Mouse (Mus musculus) fat pad, adult 2 months (tissue): ENCODE data around the gene Dio1.

ENCODE experiments used
- DNase-seq: peaks from one replicate; pipeline ENCODE4 v3.0.0-alpha.2; 2011; ENCODE audit warnings: low read depth, low spot score; ENCODE audit errors: extremely low read depth

Gene Dio1

GRCm38 (mm10) chr4:107248061-107248460 lies 58.9 kb downstream of the Dio1 start:
- DNase-seq, result no peak

DNA sequence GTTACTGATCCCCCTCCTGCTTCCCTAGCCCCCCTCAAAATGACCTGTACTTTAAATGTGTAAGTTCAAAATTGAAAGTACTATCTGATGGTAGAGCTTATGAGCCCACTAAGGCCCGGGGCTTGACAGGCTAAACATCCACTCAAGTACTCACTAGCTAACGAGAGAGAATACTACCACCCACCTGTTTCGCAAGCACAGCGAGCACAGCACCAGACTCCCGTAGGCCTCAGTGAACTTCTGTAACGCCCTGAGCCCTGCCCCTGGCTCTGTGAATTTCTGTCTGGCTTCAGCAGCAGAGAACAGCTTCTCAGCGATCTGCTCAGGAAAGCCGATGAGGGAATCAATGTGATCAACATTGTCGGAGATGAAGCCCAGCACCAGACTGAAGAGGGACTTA lies 59.9 kb downstream of the Dio1 start:
- no peak for DNase-seq

DNA sequence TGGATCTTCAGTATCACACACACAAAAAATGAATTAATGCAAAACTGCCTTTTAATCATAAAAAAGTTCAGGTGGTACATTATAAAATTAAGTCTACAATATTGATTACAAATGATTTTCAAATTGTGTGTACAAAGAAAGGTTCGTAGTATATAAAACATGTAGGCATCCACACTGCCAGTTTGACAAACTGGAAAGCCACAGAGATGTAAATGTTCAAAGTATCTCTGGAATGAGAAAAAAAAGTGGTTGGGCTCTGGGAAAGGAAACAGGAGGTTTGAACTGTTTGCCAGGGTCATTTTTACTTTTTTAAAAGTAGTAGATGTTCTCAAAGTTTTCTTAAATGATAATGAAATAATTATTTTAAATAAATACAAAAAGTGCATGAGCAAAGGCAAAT lies 60.9 kb downstream of the Dio1 start:
- DNase-seq, result no peak

DNA sequence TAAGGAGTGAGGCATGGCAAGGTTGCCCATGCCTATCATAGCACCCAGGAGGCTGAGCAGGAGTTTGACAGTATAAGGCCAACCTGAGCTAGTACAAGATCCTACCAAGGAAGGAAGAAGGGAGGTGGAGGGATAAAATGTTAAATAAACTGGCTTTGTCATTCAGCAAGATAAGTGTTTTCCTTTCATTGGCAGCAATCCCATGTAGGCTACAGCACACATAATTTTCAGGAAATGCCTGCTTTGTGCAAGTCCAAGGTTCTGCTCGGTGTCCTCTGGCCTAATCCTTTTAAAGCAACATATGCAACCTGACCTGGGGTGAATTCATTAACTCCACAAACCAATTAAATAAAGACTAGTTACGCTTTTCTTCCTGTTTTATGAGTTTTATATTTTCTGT lies 61.6 kb downstream of the Dio1 start:
- DNase-seq, result no peak

GRCm38 (mm10) chr4:107243365-107244333 lies 63.3 kb downstream of the Dio1 start:
- DNase-seq, result no peak
